Mouse (Mus musculus): Measurements from ENCODE around the gene Nuak2. TPM values are rescaled to one million over a fixed set of nuclear protein-coding genes. Genes with fewer than 3 reads are reported as not detected.

The Nuak2 gene
- polyA plus RNA-seq, 1 experiment from 2014 or later = 15.4 TPM

DNA sequence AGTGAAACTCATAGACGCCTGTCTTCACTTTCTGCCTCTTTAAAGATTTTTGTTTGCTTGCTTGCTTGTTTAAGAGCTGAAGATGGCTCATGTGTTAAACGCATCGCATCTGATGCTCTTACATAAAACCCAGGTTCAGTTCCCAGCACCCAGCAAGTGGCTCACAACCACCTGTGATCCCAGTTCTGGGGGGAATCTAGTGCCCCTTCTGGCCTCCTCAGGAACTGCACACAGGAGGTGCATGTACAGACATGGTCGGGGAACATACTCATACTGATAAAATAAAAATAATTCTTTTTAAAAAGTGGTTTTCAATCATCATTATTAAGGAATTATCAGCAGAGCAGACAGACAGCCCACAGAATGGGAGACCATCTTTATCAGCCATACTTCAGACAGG is 35.1 kb downstream of the Nuak2 start:
- Histone ChIP-seq H3K36me3 (ENCODE audit: insufficient read depth) (no peaks in the 10 kb centered on the region), H3K9ac (no peak overlapping the region), H3K4me2 (no peak overlapping the region), H3K4me1 (ENCODE audit: insufficient read depth) (peaks cover 4% of the 10 kb centered on the region; the same call in 1 of the 2 replicates), H3K9me3 (ENCODE audit: low read depth, low read length) (no peaks in the 10 kb centered on the region), H3K4me3 (ENCODE audit: low read depth, low read length) (no peak overlapping the region), H3K27ac (ENCODE audit: low read depth) (no peak overlapping the region), H3K27me3 (ENCODE audit: insufficient read depth, low read length) (no peaks in the 10 kb centered on the region)
- 93% methylated on average over 4 of the region's 4 CpGs for WGBS
- ATAC-seq (ENCODE audit: insufficient read depth) (no peak), DNase-seq (no peak)
- TF ChIP-seq CTCF (IDR thresholded peaks at IDR 0.05; ENCODE audit: low read depth) = peak; percentile 29; the same call in 1 of the 2 replicates

DNA sequence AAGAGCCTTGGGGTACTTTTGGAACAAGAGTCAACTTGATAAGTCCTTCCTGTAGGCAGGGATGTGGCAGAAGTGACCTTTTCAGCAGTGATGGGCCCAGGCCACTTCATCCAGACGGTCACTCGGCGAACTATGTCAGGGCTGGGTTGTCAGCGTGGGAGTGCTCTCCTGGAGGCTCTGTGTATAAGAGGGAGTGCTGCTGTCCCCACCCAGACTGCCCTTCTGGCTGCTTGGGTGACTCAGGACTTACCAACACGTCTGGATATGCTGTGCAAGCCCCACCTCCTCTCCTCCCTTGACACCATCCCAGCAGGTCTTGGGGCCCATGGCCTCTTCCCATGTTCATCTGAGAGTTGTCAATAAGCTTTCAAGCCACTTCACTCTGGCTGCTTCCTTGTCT is 37.5 kb downstream of the Nuak2 start:
- TF ChIP-seq CTCF (IDR thresholded peaks at IDR 0.05; ENCODE audit: low read depth) = no peak
- Histone ChIP-seq H3K9me3 (ENCODE audit: low read depth, low read length) (no peaks in the 10 kb centered on the region), H3K36me3 (ENCODE audit: insufficient read depth) (peaks cover 5% of the 10 kb centered on the region; the same call in 1 of the 2 replicates), H3K9ac (no peak overlapping the region), H3K4me3 (ENCODE audit: low read depth, low read length) (no peak overlapping the region), H3K27me3 (ENCODE audit: insufficient read depth, low read length) (no peaks in the 10 kb centered on the region), H3K4me2 (no peak overlapping the region), H3K4me1 (ENCODE audit: insufficient read depth) (0 out of 2 replicates have a peak, but pooled peaks cover 4% of the 10 kb centered on the region), H3K27ac (ENCODE audit: low read depth) (no peak overlapping the region)
- 49% methylated on average over 5 of the region's 5 CpGs for WGBS
- ATAC-seq (ENCODE audit: insufficient read depth) (no peak), DNase-seq (no peak)

GRCm38 (mm10) chr1:132354234-132354633 is 38.3 kb downstream of the Nuak2 start:
- Histone ChIP-seq H3K36me3 (ENCODE audit: insufficient read depth) (peaks cover 13% of the 10 kb centered on the region; the same call in 1 of the 2 replicates), H3K9ac (no peak overlapping the region), H3K27ac (ENCODE audit: low read depth) (no peak overlapping the region), H3K4me2 (no peak overlapping the region), H3K4me1 (ENCODE audit: insufficient read depth) (0 out of 2 replicates have a peak, but pooled peaks cover 4% of the 10 kb centered on the region), H3K9me3 (ENCODE audit: low read depth, low read length) (no peaks in the 10 kb centered on the region), H3K4me3 (ENCODE audit: low read depth, low read length) (no peak overlapping the region), H3K27me3 (ENCODE audit: insufficient read depth, low read length) (no peaks in the 10 kb centered on the region)
- DNase-seq (no peak), ATAC-seq (ENCODE audit: insufficient read depth) (no peak)
- no peak for TF ChIP-seq CTCF (IDR thresholded peaks at IDR 0.05; ENCODE audit: low read depth)
- 60% methylated on average over 9 of the region's 9 CpGs for WGBS

- no peak for ATAC-seq (ENCODE audit: insufficient read depth)
- Histone ChIP-seq H3K9me3 (ENCODE audit: low read depth, low read length) (no peaks in the 10 kb centered on the region), H3K4me3 (ENCODE audit: low read depth, low read length) (no peak overlapping the region), H3K36me3 (ENCODE audit: insufficient read depth) (peaks cover 23% of the 10 kb centered on the region), H3K4me2 (no peak overlapping the region), H3K9ac (no peak overlapping the region), H3K27me3 (ENCODE audit: insufficient read depth, low read length) (no peaks in the 10 kb centered on the region), H3K27ac (ENCODE audit: low read depth) (no peak overlapping the region), H3K4me1 (ENCODE audit: insufficient read depth) (0 out of 2 replicates have a peak, but pooled peaks cover 4% of the 10 kb centered on the region)
- WGBS = 58% methylated on average over 6 of the region's 6 CpGs
- DNase-seq = no peak
- no peak for TF ChIP-seq CTCF (IDR thresholded peaks at IDR 0.05; ENCODE audit: low read depth)
Measured at GRCm38 (mm10) chr1:132355162-132355601, 39.3 kb downstream of the Nuak2 start.

GRCm38 (mm10) chr1:132355841-132356242 is 39.9 kb downstream of the Nuak2 start:
- no peak overlapping the region for H3K4me2 ChIP-seq
- WGBS = 0% methylated on average over 3 of the region's 3 CpGs
- H3K9me3 ChIP-seq (ENCODE audit: low read depth, low read length) = no peaks in the 10 kb centered on the region
- no peak overlapping the region for H3K9ac ChIP-seq
- H3K27ac ChIP-seq (ENCODE audit: low read depth) = no peak overlapping the region
- 0 out of 2 replicates have a peak, but pooled peaks cover 4% of the 10 kb centered on the region for H3K4me1 ChIP-seq (ENCODE audit: insufficient read depth)
- peak; percentile 99 for TF ChIP-seq CTCF (IDR thresholded peaks at IDR 0.05; ENCODE audit: low read depth)
- peak; percentile 64; the same call in 1 of the 2 replicates for ATAC-seq (ENCODE audit: insufficient read depth)
- no peaks in the 10 kb centered on the region for H3K27me3 ChIP-seq (ENCODE audit: insufficient read depth, low read length)
- DNase-seq = peak; percentile 96
- peaks cover 29% of the 10 kb centered on the region for H3K36me3 ChIP-seq (ENCODE audit: insufficient read depth)
- H3K4me3 ChIP-seq (ENCODE audit: low read depth, low read length) = no peak overlapping the region

- H3K27me3 ChIP-seq (ENCODE audit: insufficient read depth, low read length) = no peaks in the 10 kb centered on the region
- no peak for TF ChIP-seq CTCF (IDR thresholded peaks at IDR 0.05; ENCODE audit: low read depth)
- no peak for ATAC-seq (ENCODE audit: insufficient read depth)
- no peaks in the 10 kb centered on the region for H3K9me3 ChIP-seq (ENCODE audit: low read depth, low read length)
- peaks cover 33% of the 10 kb centered on the region for H3K36me3 ChIP-seq (ENCODE audit: insufficient read depth)
- H3K4me3 ChIP-seq (ENCODE audit: low read depth, low read length) = no peak overlapping the region
- DNase-seq = no peak
- WGBS = 62% methylated on average over 1 of the region's 1 CpGs
- no peak overlapping the region for H3K27ac ChIP-seq (ENCODE audit: low read depth)
- H3K4me1 ChIP-seq (ENCODE audit: insufficient read depth) = 0 out of 2 replicates have a peak, but pooled peaks cover 4% of the 10 kb centered on the region
- no peak overlapping the region for H3K9ac ChIP-seq
- no peak overlapping the region for H3K4me2 ChIP-seq
Measured at GRCm38 (mm10) chr1:132356841-132357240, 40.9 kb downstream of the Nuak2 start.

- no peak overlapping the region for H3K9ac ChIP-seq
- ATAC-seq (ENCODE audit: insufficient read depth) = no peak
- 49% methylated on average over 6 of the region's 6 CpGs for WGBS
Measured at GRCm38 (mm10) chr1:132361959-132362358, 46.0 kb downstream of the Nuak2 start.

More at GRCm38 (mm10) chr1:132361959-132362358, 46.0 kb downstream of the Nuak2 start:
- H3K9me3 ChIP-seq (ENCODE audit: low read depth, low read length) = no peaks in the 10 kb centered on the region
- H3K27me3 ChIP-seq (ENCODE audit: insufficient read depth, low read length) = no peaks in the 10 kb centered on the region
- no peak for DNase-seq
- no peak overlapping the region for H3K4me2 ChIP-seq
- H3K4me3 ChIP-seq (ENCODE audit: low read depth, low read length) = no peak overlapping the region
- H3K36me3 ChIP-seq (ENCODE audit: insufficient read depth) = peaks cover 42% of the 10 kb centered on the region
- TF ChIP-seq CTCF (IDR thresholded peaks at IDR 0.05; ENCODE audit: low read depth) = no peak
- no peaks in the 10 kb centered on the region for H3K4me1 ChIP-seq (ENCODE audit: insufficient read depth)
- H3K27ac ChIP-seq (ENCODE audit: low read depth) = no peak overlapping the region
